Comparison of ENCODE assay signal across 9 mouse cellular contexts in genomic region chr6:128145765-128146164, GRCm38 (mm10). TPM values are rescaled to one million over a fixed set of nuclear protein-coding genes. Genes with fewer than 3 reads are reported as not detected.
A peak's percentile ranks its signal among the peaks of the same experiment; 100 is the strongest.
DNase-seq lines count a peak whose midpoint lies in the region; ATAC-seq lines count a peak whose summit lies in the region.
"Had no signal": no experiment of that assay in that cellular context is flagged by ENCODE, and none has a peak within 500 bp of the region (broad histone marks: within the 10 kb centered on the region; RNA-seq: fewer than 3 reads in every experiment).

No protein-coding gene starts in this region.

- no peak overlapping the region for H3K4me2 ChIP-seq in intestine, embryonic 16.5 days (ENCODE audit: low read depth, low read length)
- H3K4me2 ChIP-seq: liver, embryonic 15.5 days had no signal

- no peak overlapping the region for H3K4me3 ChIP-seq in intestine, embryonic 16.5 days (ENCODE audit: low read length)
- H3K4me3 ChIP-seq: liver, embryonic 15.5 days had no signal

- H3K27ac ChIP-seq in intestine, embryonic 16.5 days (ENCODE audit: low read length): no peak overlapping the region
- H3K27ac ChIP-seq: liver, embryonic 15.5 days had no signal

- H3K9me3 ChIP-seq in intestine, embryonic 16.5 days (ENCODE audit: control insufficient read depth, low read length): no peaks in the 10 kb centered on the region
- H3K9me3 ChIP-seq: liver, embryonic 15.5 days had no signal

- no peaks in the 10 kb centered on the region for H3K36me3 ChIP-seq in intestine, embryonic 16.5 days (ENCODE audit: control insufficient read depth, insufficient read depth, low read length)
- H3K36me3 ChIP-seq: liver, embryonic 15.5 days had no signal

- peak; percentile 47 for DNase-seq in gastrocnemius, postnatal 14 days
- no peak for DNase-seq in gastrocnemius, postnatal 25 days
- DNase-seq in thymus, postnatal 25 days: peak; percentile 8
- no peak for DNase-seq in thymus, postnatal 10 days (ENCODE audit: low spot score in 2 of 2)
- DNase-seq in frontal cortex, postnatal 25 days (ENCODE audit: low spot score in 2 of 2): peak; percentile 56 to 61
- DNase-seq in left cerebral cortex, postnatal 4 days: peak; percentile 58
- DNase-seq in MN1 (ENCODE audit: low spot score): no peak

- no peak for ATAC-seq in intestine, embryonic 16.5 days

- no peak overlapping the region for H3K9ac ChIP-seq in intestine, embryonic 16.5 days (ENCODE audit: low read depth, low read length)
- H3K9ac ChIP-seq: liver, embryonic 15.5 days had no signal

- peaks cover 11% of the 10 kb centered on the region; the same call in 1 of the 2 replicates for H3K4me1 ChIP-seq in intestine, embryonic 16.5 days (ENCODE audit: control insufficient read depth, insufficient read depth, low read length)

- intact Hi-C loops in gastrocnemius, postnatal 14 days (cut with DNase I; ENCODE audit: low total_unique reads): loop anchor here (2.0 to 10.0 kb wide), 3 partner anchors 51 to 175 kb away; no protein-coding TSS in a partner anchor
- intact Hi-C loops in left cerebral cortex, postnatal 4 days (cut with DNase I): loop anchor here (10.0 kb wide), 1 partner anchor 111 kb away; no protein-coding TSS in a partner anchor

- H3K27me3 ChIP-seq in intestine, embryonic 16.5 days (replicated peaks; ENCODE audit: control insufficient read depth, insufficient read depth, low read length): no peaks in the 10 kb centered on the region

- 62% methylated on average over 6 of the region's 6 CpGs for WGBS in intestine, embryonic 16.5 days

RNA-seq across cellular contexts. Expression of gene Tspan9, which starts 2.4 kb away (rescaled TPM):
- total RNA-seq in gastrocnemius, postnatal 14 days (2021): 10 to 100 TPM; 45.6 to 71.6 TPM
- 10 to 100 TPM; 48.6 to 56.6 TPM for total RNA-seq in gastrocnemius, postnatal 25 days (2021)
- 10 to 100 TPM; 69.5 to 78.5 TPM for total RNA-seq in left cerebral cortex, postnatal 4 days (2021)
- 89.1 and 94.1 TPM in 2 replicates for polyA plus RNA-seq in intestine, embryonic 16.5 days (2015; fragmentation: Nextera tagmentation; extraction: Ambion mirVana)

Comparison
In these comparisons a context has a peak if more than half of its experiments do, and no peak if none do; other contexts are left out.
1. DNase-seq: peak in gastrocnemius, postnatal 14 days (single experiment), thymus, postnatal 25 days (single experiment), frontal cortex, postnatal 25 days (2 of 2) and left cerebral cortex, postnatal 4 days (single experiment); none in gastrocnemius, postnatal 25 days (single experiment), thymus, postnatal 10 days (0 of 2) and MN1 (single experiment).